Mouse (Mus musculus): ENCODE data around the gene Olfr406. TPM values are rescaled to one million over a fixed set of nuclear protein-coding genes. Genes with fewer than 3 reads are reported as not detected.

Olfr406 gene
- total RNA-seq (2014; fragmentation: Nextera tagmentation): not detected in 2 replicates
- total RNA-seq (2017): not detected in 2 replicates

- no peak for ATAC-seq (replicated peaks; ENCODE audit: poor library complexity, severe bottlenecking)
Observed at GRCm38 (mm10) chr11:74259508-74259907, at the start of gene Olfr406. Olfr406 (plus strand) TSS chr11:74259808.

- ATAC-seq (replicated peaks; ENCODE audit: poor library complexity, severe bottlenecking): no peak
Observed at GRCm38 (mm10) chr11:74211279-74211678, 48.3 kb upstream of the Olfr406 start, which contains the start of gene Olfr43. Olfr43 (minus strand) TSS chr11:74211379.

- ATAC-seq (replicated peaks; ENCODE audit: poor library complexity, severe bottlenecking): no peak
Observed at GRCm38 (mm10) chr11:74241201-74241600, 18.4 kb upstream of the Olfr406 start.

- no peak for ATAC-seq (replicated peaks; ENCODE audit: poor library complexity, severe bottlenecking)
Observed at GRCm38 (mm10) chr11:74283436-74283835, 23.8 kb downstream of the Olfr406 start, which contains the start of gene Olfr59. Olfr59 (plus strand) TSS chr11:74283736.

- no peak for ATAC-seq (replicated peaks; ENCODE audit: poor library complexity, severe bottlenecking)
Observed at GRCm38 (mm10) chr11:74287256-74287655, 27.6 kb downstream of the Olfr406 start.

Other genes with a start within 250 kb of the Olfr406 start
- gene Olfr139, start 203.3 kb upstream of the Olfr406 start, total RNA-seq (2014; fragmentation: Nextera tagmentation): not detected in 2 replicates
- not detected in 2 replicates for gene Olfr139, start 203.3 kb upstream of the Olfr406 start, total RNA-seq (2017)
- not detected in 2 replicates for gene Olfr399, start 203.2 kb upstream of the Olfr406 start, total RNA-seq (2014; fragmentation: Nextera tagmentation)
- not detected in 2 replicates for gene Olfr399, start 203.2 kb upstream of the Olfr406 start, total RNA-seq (2017)
- not detected in 2 replicates for gene Zfp616, start 189.9 kb upstream of the Olfr406 start, total RNA-seq (2014; fragmentation: Nextera tagmentation)
- gene Zfp616, start 189.9 kb upstream of the Olfr406 start, total RNA-seq (2017): not detected in 2 replicates
- not detected in 2 replicates for gene Olfr401, start 146.1 kb upstream of the Olfr406 start, total RNA-seq (2014; fragmentation: Nextera tagmentation)
- gene Olfr401, start 146.1 kb upstream of the Olfr406 start, total RNA-seq (2017): not detected in 2 replicates
- gene Olfr402, start 106.3 kb upstream of the Olfr406 start, total RNA-seq (2014; fragmentation: Nextera tagmentation): not detected in 2 replicates
- not detected in 2 replicates for gene Olfr402, start 106.3 kb upstream of the Olfr406 start, total RNA-seq (2017)
- gene Olfr403, start 73.6 kb upstream of the Olfr406 start, total RNA-seq (2014; fragmentation: Nextera tagmentation): not detected in 2 replicates
- not detected in 2 replicates for gene Olfr403, start 73.6 kb upstream of the Olfr406 start, total RNA-seq (2017)
- gene Olfr43, start 48.4 kb upstream of the Olfr406 start, total RNA-seq (2014; fragmentation: Nextera tagmentation): not detected in 2 replicates
- not detected in 2 replicates for gene Olfr43, start 48.4 kb upstream of the Olfr406 start, total RNA-seq (2017)
- gene Olfr59, start 23.9 kb downstream of the Olfr406 start, total RNA-seq (2014; fragmentation: Nextera tagmentation): not detected in 2 replicates
- gene Olfr59, start 23.9 kb downstream of the Olfr406 start, total RNA-seq (2017): not detected in 2 replicates
- gene Olfr410, start 78.2 kb downstream of the Olfr406 start, total RNA-seq (2014; fragmentation: Nextera tagmentation): not detected in 2 replicates
- gene Olfr410, start 78.2 kb downstream of the Olfr406 start, total RNA-seq (2017): not detected in 2 replicates
- gene Olfr411, start 92.8 kb downstream of the Olfr406 start, total RNA-seq (2014; fragmentation: Nextera tagmentation): not detected in 2 replicates
- gene Olfr411, start 92.8 kb downstream of the Olfr406 start, total RNA-seq (2017): not detected in 2 replicates
- gene Olfr412, start 102.3 kb downstream of the Olfr406 start, total RNA-seq (2014; fragmentation: Nextera tagmentation): not detected in 2 replicates
- not detected in 2 replicates for gene Olfr412, start 102.3 kb downstream of the Olfr406 start, total RNA-seq (2017)

Measured in granulocyte monocyte progenitor cell, adult 5-6 weeks (primary cell).